Mouse (Mus musculus): ENCODE data around the gene Adk. TPM values are rescaled to one million over a fixed set of nuclear protein-coding genes. Genes with fewer than 3 reads are reported as not detected.

Adk gene
- total and polyA plus RNA-seq, 3 experiments, result 47.9 to 129 (median 59.0) TPM

DNA sequence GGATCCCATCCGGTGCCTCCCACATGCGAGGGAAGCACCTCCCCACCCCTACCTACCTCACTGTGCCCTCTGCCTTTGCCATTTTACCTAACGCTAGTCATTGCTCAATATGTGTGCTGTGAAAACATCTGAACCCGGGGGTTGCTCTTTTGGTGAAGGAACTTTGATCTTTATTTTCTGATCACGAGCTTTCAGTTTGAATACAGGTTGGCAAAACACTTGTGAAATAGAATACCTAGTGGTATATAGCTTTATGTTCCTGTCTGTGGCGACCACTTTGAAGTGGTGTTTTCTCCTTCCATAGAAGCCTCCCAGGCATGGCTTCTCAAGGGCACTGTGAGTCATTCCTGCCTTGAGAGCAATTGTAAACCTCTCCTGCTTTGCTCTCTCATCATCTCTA, 60.4 kb downstream of the Adk start:
- Histone ChIP-seq H3K79me2 (replicated peaks; ENCODE audit: control insufficient read depth, extremely low read depth, insufficient read depth, poor library complexity, severe bottlenecking) (no peaks in the 10 kb centered on the region), H3K9me3 (replicated peaks; ENCODE audit: low read length) (no peaks in the 10 kb centered on the region), H3K36me3 (replicated peaks in 1 of 2; ENCODE audit: control insufficient read depth in 1 of 2, insufficient read depth in 1 of 2, low read length in 1 of 2) (peaks cover 0 to 7% of the 10 kb centered on the region in 2 experiments), H3K4me2 (ENCODE audit: insufficient read depth, low read depth, poor library complexity, severe bottlenecking) (no peak overlapping the region), H3K9ac (ENCODE audit: insufficient read depth, low read depth) (no peak overlapping the region), H3K4me3 (replicated peaks in 1 of 3; ENCODE audit: low read depth in 2 of 3, low read length in 2 of 3, poor library complexity in 1 of 3) (no peak overlapping the region), H3K4me1 (ENCODE audit: control insufficient read depth in 1 of 2, insufficient read depth in 2 of 2) (no peaks in the 10 kb centered on the region), H3K27me3 (replicated peaks) (no peaks in the 10 kb centered on the region), H3K27ac (ENCODE audit: insufficient read depth, low read depth) (no peak overlapping the region)
- TF ChIP-seq CHD1 (IDR thresholded peaks at IDR 0.05; ENCODE audit: low read depth, low read length), result no peak
- TF ChIP-seq ELF1 (IDR thresholded peaks at IDR 0.05; ENCODE audit: low read depth, low read length), result no peak
- TF ChIP-seq CTCF (conservative IDR thresholded peaks at IDR 0.05 in 1 of 2, IDR thresholded peaks at IDR 0.05 in 1 of 2; ENCODE audit: low read depth in 2 of 2, low read length in 2 of 2), result no peak
- no peak for TF ChIP-seq IRF4 (IDR thresholded peaks at IDR 0.05; ENCODE audit: low read depth, low read length)
- TF ChIP-seq EP300 (IDR thresholded peaks at IDR 0.05; ENCODE audit: low read length), result no peak
- no peak for TF ChIP-seq BHLHE40 (IDR thresholded peaks at IDR 0.05; ENCODE audit: low read depth, low read length)
- no peak for TF ChIP-seq RCOR1 (conservative IDR thresholded peaks at IDR 0.05; ENCODE audit: low read depth, low read length)
- no peak for TF ChIP-seq MAX (IDR thresholded peaks at IDR 0.05; ENCODE audit: low read length)
- no peak for TF ChIP-seq MXI1 (IDR thresholded peaks at IDR 0.05; ENCODE audit: low read depth, low read length)
- no peak for TF ChIP-seq ZKSCAN1 (IDR thresholded peaks at IDR 0.05; ENCODE audit: borderline replicate concordance, low read depth, low read length)
- TF ChIP-seq HCFC1 (IDR thresholded peaks at IDR 0.05; ENCODE audit: low read depth, low read length), result no peak
- TF ChIP-seq MAFK (IDR thresholded peaks at IDR 0.05; ENCODE audit: insufficient replicate concordance, low read length), result no peak
- no peak for TF ChIP-seq PAX5 (IDR thresholded peaks at IDR 0.05; ENCODE audit: low read length)
- no peak for TF ChIP-seq SMC3 (IDR thresholded peaks at IDR 0.05; ENCODE audit: low read depth, low read length)
- TF ChIP-seq MYC (IDR thresholded peaks at IDR 0.05; ENCODE audit: low read depth, low read length), result no peak
- no peak for TF ChIP-seq KAT2A (IDR thresholded peaks at IDR 0.05; ENCODE audit: insufficient replicate concordance, low read length)
- TF ChIP-seq USF1 (IDR thresholded peaks at IDR 0.05; ENCODE audit: low read depth, low read length), result no peak
- in situ Hi-C loops (cut with MboI; ENCODE audit: low pct_ligation_motif_present, low pct_unique_long_range_greater_than_20kb, low sequenced_read_pairs) (no loop called here), dilution Hi-C loops (cut with MboI; ENCODE audit: extremely low pct_ligation_motif_present, extremely low pct_unique_long_range_greater_than_20kb, low sequenced_read_pairs) (no loop called here)
- DNase-seq (ENCODE audit: extremely low read depth), result no peak

GRCm38 (mm10) chr14:21114339-21114738, 62.0 kb downstream of the Adk start:
- Histone ChIP-seq H3K9ac (ENCODE audit: insufficient read depth, low read depth) (no peak overlapping the region), H3K4me1 (ENCODE audit: control insufficient read depth in 1 of 2, insufficient read depth in 2 of 2) (no peaks in the 10 kb centered on the region), H3K79me2 (replicated peaks; ENCODE audit: control insufficient read depth, extremely low read depth, insufficient read depth, poor library complexity, severe bottlenecking) (no peaks in the 10 kb centered on the region), H3K27me3 (replicated peaks) (no peaks in the 10 kb centered on the region), H3K27ac (ENCODE audit: insufficient read depth, low read depth) (no peak overlapping the region), H3K4me2 (ENCODE audit: insufficient read depth, low read depth, poor library complexity, severe bottlenecking) (no peak overlapping the region), H3K4me3 (replicated peaks in 1 of 3; ENCODE audit: low read depth in 2 of 3, low read length in 2 of 3, poor library complexity in 1 of 3) (no peak overlapping the region), H3K36me3 (replicated peaks in 1 of 2; ENCODE audit: control insufficient read depth in 1 of 2, insufficient read depth in 1 of 2, low read length in 1 of 2) (peaks cover 0 to 7% of the 10 kb centered on the region in 2 experiments), H3K9me3 (replicated peaks; ENCODE audit: low read length) (no peaks in the 10 kb centered on the region)
- dilution Hi-C loops (cut with MboI; ENCODE audit: extremely low pct_ligation_motif_present, extremely low pct_unique_long_range_greater_than_20kb, low sequenced_read_pairs) (no loop called here), in situ Hi-C loops (cut with MboI; ENCODE audit: low pct_ligation_motif_present, low pct_unique_long_range_greater_than_20kb, low sequenced_read_pairs) (no loop called here)
- DNase-seq (ENCODE audit: extremely low read depth), result no peak
- TF ChIP-seq IRF4 (IDR thresholded peaks at IDR 0.05; ENCODE audit: low read depth, low read length) (no peak), MAZ (IDR thresholded peaks at IDR 0.05; ENCODE audit: low read depth, low read length) (no peak), JUN (IDR thresholded peaks at IDR 0.05; ENCODE audit: insufficient read depth, low read depth, low read length) (no peak), ZC3H11A (IDR thresholded peaks at IDR 0.05; ENCODE audit: low read depth, low read length) (no peak), MXI1 (IDR thresholded peaks at IDR 0.05; ENCODE audit: low read depth, low read length) (no peak), ZNF384 (IDR thresholded peaks at IDR 0.05; ENCODE audit: low read depth, low read length) (no peak), E2F4 (IDR thresholded peaks at IDR 0.05; ENCODE audit: insufficient replicate concordance, low read depth, low read length) (no peak), CHD2 (IDR thresholded peaks at IDR 0.05; ENCODE audit: low read length) (no peak), TBP (conservative IDR thresholded peaks at IDR 0.05; ENCODE audit: low read depth, low read length) (no peak), POLR2A (IDR thresholded peaks at IDR 0.05; ENCODE audit: low read depth, low read length) (no peak), UBTF (IDR thresholded peaks at IDR 0.05; ENCODE audit: low read depth, low read length) (no peak)

Data from CH12.LX (cell line).